Mouse (Mus musculus) retina, postnatal 1 day (tissue): ENCODE measurements at regions not wholly inside any gene's neighbourhood (a gene's known extent, or its start where the extent isn't known, plus 50 kb on each side); places are given as distances from the start of the nearest gene placed in this dataset.
"Not testable (repeated sequence)": the region's sequence is repeated elsewhere in the genome, so short reads cannot be mapped to it uniquely, and the experiment has no call there.

ENCODE experiments used
- DNase-seq: peaks from one replicate; pipeline ENCODE4 v3.0.0-alpha.2; 2012

DNA sequence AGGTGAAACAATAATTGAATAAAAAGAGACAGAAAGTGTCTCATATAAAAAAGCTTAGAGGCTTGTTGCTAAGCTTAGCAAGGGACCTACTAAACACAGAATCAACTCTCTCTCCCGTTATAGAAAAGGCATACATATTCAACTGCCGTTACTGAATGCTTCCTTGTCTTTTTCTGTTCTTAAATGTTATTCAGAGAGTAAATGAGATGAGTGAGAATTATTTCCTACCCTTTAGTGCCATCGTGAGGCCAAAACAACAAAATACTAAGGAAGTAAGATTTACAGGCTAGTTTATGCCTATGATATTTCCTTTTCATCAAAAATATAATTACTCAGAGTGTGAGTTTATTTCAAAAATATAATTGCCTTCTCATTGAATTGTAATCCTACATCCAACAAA is 686.6 kb upstream of the 1700008P02Rik start:
- DNase-seq: no peak

DNA sequence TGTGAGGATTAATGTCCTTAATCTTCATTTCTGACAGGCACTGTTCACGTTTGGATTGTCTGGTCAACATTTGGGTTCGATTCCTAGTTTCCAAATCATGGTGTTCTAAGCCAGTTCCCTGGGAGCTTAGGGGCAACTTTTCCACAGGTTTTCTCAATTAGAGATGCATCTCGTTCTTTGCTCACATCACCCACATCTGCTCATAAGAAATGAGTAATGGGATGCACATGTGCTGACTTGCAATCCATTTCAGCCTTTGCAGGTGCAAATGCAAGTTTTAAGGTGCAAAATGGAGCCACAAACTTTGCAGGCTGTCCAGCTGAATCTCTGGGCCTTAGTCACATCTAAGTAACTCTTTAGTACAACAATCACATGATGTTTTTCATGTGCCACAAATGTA is 678.3 kb upstream of the 1700008P02Rik start:
- no peak for DNase-seq

DNA sequence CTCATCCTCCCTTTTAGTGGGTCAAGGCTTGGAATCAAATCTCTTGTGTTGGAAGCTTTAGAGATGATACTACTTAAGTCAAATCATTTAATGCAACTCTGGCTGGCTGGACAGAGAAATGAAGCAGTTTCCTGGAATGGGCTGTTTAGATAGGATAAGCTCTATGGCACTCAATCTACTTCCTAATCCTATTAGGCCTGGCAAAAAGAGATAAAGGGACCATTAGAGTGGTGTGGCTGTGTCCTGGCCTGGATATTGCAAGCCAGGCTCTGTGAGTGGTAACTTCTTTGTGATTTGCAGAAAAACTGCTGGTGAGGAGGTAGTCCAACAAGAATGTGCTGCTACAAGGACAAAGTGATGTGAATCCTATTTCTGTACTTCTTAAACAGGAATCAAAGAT is 670.8 kb upstream of the 1700008P02Rik start:
- peak; percentile 60 for DNase-seq

DNA sequence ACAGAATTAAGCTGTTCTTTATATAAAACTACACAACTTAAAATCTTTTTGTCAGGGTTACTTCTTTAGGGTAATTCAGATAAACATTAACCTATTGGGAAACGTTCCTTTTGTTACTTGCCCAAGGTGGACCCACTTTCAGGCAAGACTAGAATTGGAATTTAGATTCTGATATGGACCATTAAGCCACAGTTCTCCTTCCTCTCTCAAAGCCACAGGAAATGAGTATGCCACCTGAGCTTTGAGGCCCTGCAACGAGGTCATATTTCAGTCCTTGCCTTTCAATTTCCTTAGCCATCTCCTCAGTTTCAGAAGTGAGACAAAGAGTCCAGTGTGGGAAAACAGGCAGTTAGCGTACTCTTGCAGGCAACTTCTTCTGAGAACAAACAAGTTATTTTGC is 637.3 kb upstream of the 1700008P02Rik start:
- no peak for DNase-seq

DNA sequence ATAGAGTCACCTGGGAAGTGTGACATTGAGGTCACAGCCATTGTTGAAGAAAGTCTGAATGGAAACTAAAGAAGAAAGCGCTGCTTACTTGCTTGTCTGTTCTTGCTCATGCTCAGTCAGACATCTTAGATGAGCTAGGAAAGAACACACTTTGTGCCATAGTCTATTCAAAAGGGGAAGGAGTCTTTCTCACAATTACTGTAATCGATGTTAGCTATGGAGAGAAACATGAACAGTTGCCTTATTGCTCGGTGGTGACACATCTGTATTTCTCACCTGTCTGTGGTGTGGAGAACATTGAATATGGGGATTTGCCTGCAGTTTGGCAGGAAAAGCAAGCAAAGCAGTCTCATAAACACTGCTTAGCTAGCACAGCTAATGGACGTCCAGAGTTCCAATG is 628.1 kb upstream of the 1700008P02Rik start:
- DNase-seq: no peak

DNA sequence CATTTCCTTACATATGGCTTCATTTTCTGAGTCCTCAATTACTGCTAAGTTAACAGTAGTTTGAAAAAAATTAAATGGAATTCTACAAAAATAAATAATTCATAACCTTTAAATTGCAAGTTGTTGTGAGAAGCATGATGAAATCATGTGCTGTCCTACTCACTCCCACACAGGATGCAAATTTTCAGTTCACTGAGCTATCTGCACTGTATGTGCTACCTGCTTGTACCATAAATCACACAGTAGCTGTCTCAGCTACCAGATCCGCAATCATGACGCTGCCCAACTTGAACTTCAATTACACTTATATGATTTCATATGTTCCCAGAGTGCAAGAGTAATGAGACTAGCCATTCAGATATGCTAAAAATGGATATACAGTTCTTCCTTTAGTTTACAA is 609.5 kb upstream of the 1700008P02Rik start:
- no peak for DNase-seq

DNA sequence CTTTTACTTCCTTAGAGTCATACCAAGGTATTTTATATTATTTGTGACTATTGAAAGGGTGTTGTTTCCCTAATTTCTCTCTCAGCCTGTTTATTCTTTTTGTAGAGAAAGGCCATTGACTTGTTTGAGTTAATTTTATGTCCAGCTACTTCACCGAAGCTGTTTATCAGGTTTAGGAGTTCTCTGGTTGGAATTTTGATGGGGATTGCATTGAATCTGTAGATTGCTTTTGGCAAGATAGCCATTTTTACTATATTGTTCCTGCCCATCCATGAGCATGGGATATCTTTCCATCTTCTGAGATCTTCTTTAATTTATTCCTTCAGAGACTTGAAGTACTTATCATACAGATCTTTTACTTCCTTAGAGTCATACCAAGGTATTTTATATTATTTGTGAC is 568.3 kb upstream of the 1700008P02Rik start:
- DNase-seq: not testable (repeated sequence)

DNA sequence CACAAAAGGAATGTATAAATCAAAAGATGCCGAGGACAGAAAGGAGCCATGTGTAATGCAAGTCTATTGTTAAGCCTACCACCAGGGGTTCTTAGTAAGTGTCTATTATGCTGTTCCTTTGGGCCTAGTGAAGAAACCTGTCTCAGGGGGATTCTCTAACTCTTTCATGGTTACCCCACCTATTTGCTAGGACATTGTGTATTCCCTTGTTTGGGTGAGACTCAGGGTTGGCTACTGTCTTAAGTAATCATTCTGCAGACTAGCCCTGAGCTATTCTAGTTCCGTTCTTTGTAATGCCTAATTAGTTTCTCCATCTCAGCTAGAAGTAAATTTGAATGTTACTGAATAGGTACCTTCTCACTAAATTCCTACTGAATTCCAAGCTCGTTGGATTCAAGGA is 546.4 kb upstream of the 1700008P02Rik start:
- DNase-seq: no peak

DNA sequence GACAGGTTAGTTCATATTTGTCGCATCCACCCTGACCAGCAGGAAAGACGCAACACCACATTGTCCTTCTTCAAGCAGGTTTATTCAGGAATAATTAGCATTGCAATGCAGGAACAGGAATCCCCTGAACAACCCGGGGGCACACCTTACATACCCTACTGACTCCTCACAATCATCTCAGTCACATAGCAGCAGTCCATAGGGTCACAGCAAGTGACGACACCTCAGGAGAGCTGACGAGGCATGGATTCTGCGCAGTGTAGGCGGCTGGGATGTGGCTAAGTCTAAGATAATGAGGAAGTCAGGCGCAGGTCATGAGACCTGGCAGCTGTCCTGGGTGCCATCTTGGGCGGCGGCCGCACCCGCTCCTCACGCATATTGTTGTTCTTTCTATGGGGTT is 518.8 kb upstream of the 1700008P02Rik start:
- no peak for DNase-seq

DNA sequence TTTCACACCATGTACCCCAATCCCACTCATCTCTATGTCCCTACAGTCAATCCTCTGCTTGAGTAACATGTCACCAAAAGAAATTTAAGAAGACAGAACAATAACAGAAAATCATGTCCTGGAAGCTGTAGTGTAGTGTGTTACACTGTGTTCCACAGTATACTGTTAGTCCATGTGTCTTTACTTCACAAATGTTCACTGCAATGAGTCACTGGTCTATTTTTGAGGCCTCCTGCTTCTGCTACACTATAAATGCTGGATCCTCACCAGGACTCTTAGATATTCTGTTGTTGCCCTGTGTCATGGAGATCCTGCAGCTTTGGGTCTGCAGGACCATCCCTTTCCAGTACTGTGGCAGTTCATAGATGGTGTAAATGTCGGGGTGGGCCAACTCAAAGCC is 514.5 kb upstream of the 1700008P02Rik start:
- no peak for DNase-seq
